Mouse (Mus musculus): Measurements from ENCODE around the gene Hibadh.

GRCm38 (mm10) chr6:52505777-52506755 is 134.1 kb downstream of the Hibadh start:
- TF ChIP-seq CTCF (IDR thresholded peaks at IDR 0.05), result no peak
- TF ChIP-seq POLR2A (IDR thresholded peaks at IDR 0.05; ENCODE audit: insufficient read depth, low read depth, low read length), result no peak

Data from heart, adult 2 months (tissue).